Mouse (Mus musculus) hindbrain, embryonic 13.5 days (tissue): ENCODE results near the gene Mecom. TPM values are rescaled to one million over a fixed set of nuclear protein-coding genes. Genes with fewer than 3 reads are reported as not detected.

ENCODE experiments used
- ATAC-seq: fragments of 200-750 bp; cut with Nextera tagmentation; 2 replicates; pipeline ENCODE4 v1.8.0; 2017; ENCODE audit warnings: moderate TSS enrichment; ENCODE audit not compliant: low FRiP score
- H3K27ac ChIP-seq: fragments of 300-500 bp; sonication (generic); 2 replicates; pipeline ENCODE4 v1.5.1; 2015; ENCODE audit warnings: inconsistent platforms, mild to moderate bottlenecking, moderate library complexity
- H3K27me3 ChIP-seq: fragments of 300-500 bp; sonication (generic); 2 replicates; pipeline ENCODE4 v1.6.1; 2015; ENCODE audit warnings: mild to moderate bottlenecking, inconsistent platforms
- H3K36me3 ChIP-seq: fragments of 300-500 bp; sonication (generic); 2 replicates; pipeline ENCODE4 v1.6.1; 2015; ENCODE audit warnings: mild to moderate bottlenecking, inconsistent platforms
- H3K4me1 ChIP-seq: fragments of 300-500 bp; sonication (generic); replicated peaks from 2 replicates; pipeline ENCODE4 v1.6.1; 2015; ENCODE audit warnings: inconsistent platforms
- H3K4me2 ChIP-seq: fragments of 300-500 bp; sonication (generic); 2 replicates; pipeline ENCODE4 v1.6.1; 2015; ENCODE audit warnings: inconsistent platforms, mild to moderate bottlenecking, moderate library complexity
- H3K4me3 ChIP-seq: fragments of 300-500 bp; sonication (generic); 2 replicates; pipeline ENCODE4 v1.5.1; 2015; ENCODE audit warnings: mild to moderate bottlenecking, inconsistent platforms
- H3K9ac ChIP-seq: fragments of 300-500 bp; sonication (generic); 2 replicates; pipeline ENCODE4 v1.6.1; 2015; ENCODE audit warnings: mild to moderate bottlenecking, inconsistent platforms
- H3K9me3 ChIP-seq: fragments of 300-500 bp; sonication (generic); 2 replicates; pipeline ENCODE4 v1.6.1; 2016; ENCODE audit warnings: inconsistent platforms
- WGBS: fragments of 180-500 bp; shearing (Covaris S2); methylation state at CpG from one replicate; pipeline ENCODE4 v1.1.7; 2015; 5-methylcytosine and 5-hydroxymethylcytosine counted together
- polyA plus RNA-seq: library from polyadenylated mRNA; unstranded; fragments of >200 nt; fragmentation: Nextera tagmentation; extraction: Ambion mirVana; gene quantifications from 2 replicates; pipeline ENCODE4 v1.2.1, GENCODE M21; 2015

Mecom gene
- polyA plus RNA-seq, 1 experiment from 2014 or later = 12.3 TPM

- Histone ChIP-seq H3K4me3 (no peak overlapping the region), H3K9ac (no peak overlapping the region), H3K27me3 (no peaks in the 10 kb centered on the region), H3K4me2 (no peak overlapping the region), H3K4me1 (no peaks in the 10 kb centered on the region), H3K27ac (no peak overlapping the region), H3K9me3 (no peaks in the 10 kb centered on the region), H3K36me3 (no peaks in the 10 kb centered on the region)
- ATAC-seq = no peak
- 61% methylated on average over 2 of the region's 2 CpGs for WGBS
These were observed 349.0 kb downstream of the Mecom start for GRCm38 (mm10) chr3:30198854-30199253.

- Histone ChIP-seq H3K9me3 (no peaks in the 10 kb centered on the region), H3K9ac (no peak overlapping the region), H3K27ac (no peak overlapping the region), H3K4me2 (no peak overlapping the region), H3K4me1 (no peaks in the 10 kb centered on the region), H3K4me3 (no peak overlapping the region), H3K27me3 (no peaks in the 10 kb centered on the region), H3K36me3 (no peaks in the 10 kb centered on the region)
- 77% methylated on average over 5 of the region's 5 CpGs for WGBS
- no peak for ATAC-seq
These were observed 349.6 kb downstream of the Mecom start for GRCm38 (mm10) chr3:30198227-30198626.

- H3K4me2 ChIP-seq = no peak overlapping the region
- no peaks in the 10 kb centered on the region for H3K4me1 ChIP-seq
- no peak overlapping the region for H3K4me3 ChIP-seq
- H3K36me3 ChIP-seq = no peaks in the 10 kb centered on the region
- H3K27me3 ChIP-seq = no peaks in the 10 kb centered on the region
- no peak overlapping the region for H3K27ac ChIP-seq
- ATAC-seq = no peak
- H3K9ac ChIP-seq = no peak overlapping the region
- WGBS = 96% methylated on average over 3 of the region's 3 CpGs
- H3K9me3 ChIP-seq = no peaks in the 10 kb centered on the region
These were observed 352.6 kb downstream of the Mecom start for GRCm38 (mm10) chr3:30195186-30195585.

- H3K27me3 ChIP-seq = no peaks in the 10 kb centered on the region
- no peak overlapping the region for H3K9ac ChIP-seq
- H3K4me1 ChIP-seq = peaks cover 4% of the 10 kb centered on the region; the same call in 1 of the 2 replicates
- WGBS = 56% methylated on average over 12 of the region's 12 CpGs
- no peak for ATAC-seq
- no peak overlapping the region for H3K4me2 ChIP-seq
- no peaks in the 10 kb centered on the region for H3K36me3 ChIP-seq
- H3K4me3 ChIP-seq = no peak overlapping the region
- no peaks in the 10 kb centered on the region for H3K9me3 ChIP-seq
- no peak overlapping the region for H3K27ac ChIP-seq
These were observed 355.4 kb downstream of the Mecom start for GRCm38 (mm10) chr3:30192294-30193007.

- Histone ChIP-seq H3K4me1 (peaks cover 4% of the 10 kb centered on the region; the same call in 1 of the 2 replicates), H3K9me3 (no peaks in the 10 kb centered on the region), H3K27me3 (no peaks in the 10 kb centered on the region), H3K36me3 (no peaks in the 10 kb centered on the region), H3K27ac (no peak overlapping the region), H3K9ac (no peak overlapping the region), H3K4me2 (no peak overlapping the region), H3K4me3 (no peak overlapping the region)
- ATAC-seq = no peak
- WGBS = 86% methylated on average over 2 of the region's 2 CpGs
These were observed 358.5 kb downstream of the Mecom start for GRCm38 (mm10) chr3:30189325-30189724.

GRCm38 (mm10) chr3:30187812-30188469 lies 359.9 kb downstream of the Mecom start:
- Histone ChIP-seq H3K9ac (no peak overlapping the region), H3K4me2 (no peak overlapping the region), H3K27ac (no peak overlapping the region), H3K36me3 (no peaks in the 10 kb centered on the region), H3K9me3 (no peaks in the 10 kb centered on the region), H3K4me1 (peaks cover 4% of the 10 kb centered on the region; the same call in 1 of the 2 replicates), H3K27me3 (no peaks in the 10 kb centered on the region), H3K4me3 (no peak overlapping the region)
- WGBS = 45% methylated on average over 5 of the region's 5 CpGs
- ATAC-seq = peak; percentile 74; the same call in 1 of the 2 replicates

GRCm38 (mm10) chr3:30181807-30182481 lies 365.9 kb downstream of the Mecom start:
- no peaks in the 10 kb centered on the region for H3K9me3 ChIP-seq
- no peaks in the 10 kb centered on the region for H3K36me3 ChIP-seq
- no peak overlapping the region for H3K27ac ChIP-seq
- H3K4me3 ChIP-seq = no peak overlapping the region
- no peak overlapping the region for H3K4me2 ChIP-seq
- no peaks in the 10 kb centered on the region for H3K27me3 ChIP-seq
- 90% methylated on average over 8 of the region's 8 CpGs for WGBS
- no peak for ATAC-seq
- H3K4me1 ChIP-seq = no peaks in the 10 kb centered on the region
- H3K9ac ChIP-seq = no peak overlapping the region

GRCm38 (mm10) chr3:30176615-30177014 lies 371.2 kb downstream of the Mecom start:
- no peak for ATAC-seq

GRCm38 (mm10) chr3:30173812-30174211 lies 374.0 kb downstream of the Mecom start:
- H3K9me3 ChIP-seq = no peaks in the 10 kb centered on the region
- H3K4me2 ChIP-seq = no peak overlapping the region
- H3K9ac ChIP-seq = no peak overlapping the region
- 77% methylated on average over 3 of the region's 3 CpGs for WGBS
- H3K27ac ChIP-seq = no peak overlapping the region
- no peaks in the 10 kb centered on the region for H3K27me3 ChIP-seq
- ATAC-seq = no peak
- no peak overlapping the region for H3K4me3 ChIP-seq
- no peaks in the 10 kb centered on the region for H3K4me1 ChIP-seq
- no peaks in the 10 kb centered on the region for H3K36me3 ChIP-seq

More at GRCm38 (mm10) chr3:30176615-30177014, 371.2 kb downstream of the Mecom start:
- Histone ChIP-seq H3K4me1 (no peaks in the 10 kb centered on the region), H3K9ac (no peak overlapping the region), H3K27me3 (no peaks in the 10 kb centered on the region), H3K36me3 (no peaks in the 10 kb centered on the region), H3K4me3 (no peak overlapping the region), H3K4me2 (no peak overlapping the region), H3K9me3 (no peaks in the 10 kb centered on the region), H3K27ac (no peak overlapping the region)
- WGBS = 89% methylated on average over 5 of the region's 5 CpGs

GRCm38 (mm10) chr3:30168396-30169186 lies 379.2 kb downstream of the Mecom start:
- H3K4me2 ChIP-seq = no peak overlapping the region
- H3K27me3 ChIP-seq = no peaks in the 10 kb centered on the region
- 91% methylated on average over 3 of the region's 3 CpGs for WGBS
- H3K27ac ChIP-seq = no peak overlapping the region
- no peak overlapping the region for H3K9ac ChIP-seq
- no peaks in the 10 kb centered on the region for H3K9me3 ChIP-seq
- H3K4me1 ChIP-seq = no peaks in the 10 kb centered on the region
- H3K4me3 ChIP-seq = no peak overlapping the region
- H3K36me3 ChIP-seq = no peaks in the 10 kb centered on the region
- ATAC-seq = no peak

- WGBS = 95% methylated on average over 3 of the region's 3 CpGs
- ATAC-seq = no peak
These were observed 380.8 kb downstream of the Mecom start for GRCm38 (mm10) chr3:30167027-30167426.

GRCm38 (mm10) chr3:30164834-30165233 lies 383.0 kb downstream of the Mecom start:
- Histone ChIP-seq H3K4me1 (no peaks in the 10 kb centered on the region), H3K4me2 (no peak overlapping the region), H3K4me3 (no peak overlapping the region), H3K9ac (no peak overlapping the region), H3K36me3 (no peaks in the 10 kb centered on the region), H3K27ac (no peak overlapping the region), H3K27me3 (peaks cover 8% of the 10 kb centered on the region; the same call in 1 of the 2 replicates), H3K9me3 (no peaks in the 10 kb centered on the region)
- no peak for ATAC-seq
- WGBS = 83% methylated on average over 4 of the region's 4 CpGs

More at GRCm38 (mm10) chr3:30167027-30167426, 380.8 kb downstream of the Mecom start:
- Histone ChIP-seq H3K9ac (no peak overlapping the region), H3K4me1 (no peaks in the 10 kb centered on the region), H3K27me3 (no peaks in the 10 kb centered on the region), H3K4me3 (no peak overlapping the region), H3K36me3 (no peaks in the 10 kb centered on the region), H3K4me2 (no peak overlapping the region), H3K9me3 (no peaks in the 10 kb centered on the region), H3K27ac (no peak overlapping the region)
